Mouse (Mus musculus): Measurements from ENCODE around the gene Fars2. TPM values are rescaled to one million over a fixed set of nuclear protein-coding genes. Genes with fewer than 3 reads are reported as not detected.

Fars2 gene
- polyA plus RNA-seq, 1 experiment from 2014 or later: 35.8 TPM

DNA sequence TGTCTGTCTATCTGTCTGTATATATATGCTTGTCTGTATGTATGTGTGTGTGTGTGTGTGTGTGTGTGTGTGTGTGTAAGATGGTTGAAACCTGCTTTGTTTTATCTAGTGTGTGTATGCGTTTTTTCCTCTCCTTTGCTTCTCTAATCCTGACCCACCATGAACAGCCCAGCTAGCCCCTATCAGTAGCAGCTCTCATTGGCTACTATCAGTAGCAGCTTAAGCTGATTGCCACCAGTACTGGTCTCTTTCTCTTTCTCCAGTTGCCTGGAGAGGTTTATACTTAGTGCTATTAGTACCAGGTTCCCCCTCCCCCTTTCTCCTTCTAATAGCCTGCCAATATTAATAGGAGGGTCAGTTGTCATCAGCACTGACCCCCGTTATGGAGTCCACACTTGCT, 144.1 kb downstream of the Fars2 start:
- DNase-seq (ENCODE audit: low spot score): no peak
- no peaks in the 10 kb centered on the region; the same call in 1 of the 2 replicates for H3K4me1 ChIP-seq
- H3K27ac ChIP-seq: no peak overlapping the region
- peaks cover 11% of the 10 kb centered on the region; the same call in 1 of the 2 replicates for H3K36me3 ChIP-seq
- H3K27me3 ChIP-seq (ENCODE audit: insufficient read depth, poor library complexity, severe bottlenecking): no peaks in the 10 kb centered on the region
- H3K9me3 ChIP-seq: no peaks in the 10 kb centered on the region; the same call in 1 of the 2 replicates
- 73% methylated on average over 2 of the region's 2 CpGs for WGBS
- H3K4me3 ChIP-seq: no peak overlapping the region

DNA sequence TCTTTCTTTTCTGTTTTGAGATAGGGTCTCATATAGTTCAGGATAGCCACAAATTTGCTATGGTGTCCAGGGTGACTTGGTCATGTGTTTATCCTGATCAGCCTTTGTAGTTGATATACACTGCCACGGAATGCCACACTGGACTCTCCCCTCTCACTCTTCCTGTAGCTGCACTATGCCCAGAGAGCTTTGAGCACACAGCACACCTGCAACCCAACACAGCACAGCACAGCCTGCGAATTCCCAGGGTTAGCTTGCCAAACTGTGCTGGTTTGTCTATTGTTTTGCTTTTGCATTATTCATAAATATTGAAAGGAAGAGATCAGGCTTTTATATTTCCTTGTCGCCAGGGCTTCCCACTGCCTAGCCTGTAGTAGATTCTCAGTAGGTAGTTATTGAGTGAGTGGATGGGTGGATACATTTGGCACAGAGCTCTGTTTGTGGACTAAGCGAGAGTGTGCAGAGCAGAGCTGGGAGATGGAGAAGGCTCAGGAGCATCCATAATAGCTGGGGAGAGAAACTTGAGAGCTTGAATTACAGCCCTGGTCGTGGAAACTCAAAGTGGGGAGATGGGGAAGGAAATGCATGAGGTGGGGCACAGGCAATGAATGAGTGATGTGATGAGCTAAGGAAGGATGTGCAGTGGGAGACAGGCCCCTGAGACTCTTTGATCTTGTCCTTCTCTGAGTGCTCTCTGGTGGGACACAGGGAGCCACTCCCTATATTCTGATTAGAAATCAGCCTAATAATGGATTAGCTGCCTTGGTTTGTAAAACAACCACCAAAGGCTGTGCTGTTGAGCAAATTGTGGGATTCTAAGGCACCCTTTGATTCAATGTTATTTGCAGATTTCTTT, 146.3 kb downstream of the Fars2 start:
- Histone ChIP-seq H3K9me3 (no peaks in the 10 kb centered on the region; the same call in 1 of the 2 replicates), H3K4me3 (no peak overlapping the region), H3K27me3 (ENCODE audit: insufficient read depth, poor library complexity, severe bottlenecking) (no peaks in the 10 kb centered on the region), H3K4me1 (no peaks in the 10 kb centered on the region; the same call in 1 of the 2 replicates), H3K36me3 (peaks cover 11% of the 10 kb centered on the region; the same call in 1 of the 2 replicates), H3K27ac (no peak overlapping the region)
- DNase-seq (ENCODE audit: low spot score): no peak
- WGBS: 76% methylated on average over 5 of the region's 5 CpGs

DNA sequence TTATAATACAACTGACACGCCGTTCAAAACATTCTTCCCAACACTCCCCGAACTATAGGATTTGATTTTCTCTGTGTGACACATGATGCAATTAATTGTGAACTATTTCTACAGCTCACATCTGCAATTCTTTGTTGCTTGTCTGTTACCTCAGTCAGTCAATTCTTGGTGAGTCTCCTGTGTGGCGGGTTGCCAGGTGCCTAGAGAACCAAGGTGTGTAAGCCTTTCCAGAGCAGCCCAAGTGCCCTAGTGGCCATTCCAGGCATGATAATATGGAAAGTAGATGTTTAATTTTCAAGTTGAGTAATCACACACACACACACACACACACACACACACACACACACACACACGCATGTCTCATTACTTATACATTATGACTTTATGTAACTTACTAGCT, 147.2 kb downstream of the Fars2 start:
- H3K4me3 ChIP-seq: no peak overlapping the region
- H3K27me3 ChIP-seq (ENCODE audit: insufficient read depth, poor library complexity, severe bottlenecking): no peaks in the 10 kb centered on the region
- no peak overlapping the region for H3K27ac ChIP-seq
- no peaks in the 10 kb centered on the region; the same call in 1 of the 2 replicates for H3K9me3 ChIP-seq
- peaks cover 8% of the 10 kb centered on the region; the same call in 1 of the 2 replicates for H3K36me3 ChIP-seq
- WGBS: 89% methylated on average over 5 of the region's 5 CpGs
- no peak for DNase-seq (ENCODE audit: low spot score)
- no peaks in the 10 kb centered on the region; the same call in 1 of the 2 replicates for H3K4me1 ChIP-seq

DNA sequence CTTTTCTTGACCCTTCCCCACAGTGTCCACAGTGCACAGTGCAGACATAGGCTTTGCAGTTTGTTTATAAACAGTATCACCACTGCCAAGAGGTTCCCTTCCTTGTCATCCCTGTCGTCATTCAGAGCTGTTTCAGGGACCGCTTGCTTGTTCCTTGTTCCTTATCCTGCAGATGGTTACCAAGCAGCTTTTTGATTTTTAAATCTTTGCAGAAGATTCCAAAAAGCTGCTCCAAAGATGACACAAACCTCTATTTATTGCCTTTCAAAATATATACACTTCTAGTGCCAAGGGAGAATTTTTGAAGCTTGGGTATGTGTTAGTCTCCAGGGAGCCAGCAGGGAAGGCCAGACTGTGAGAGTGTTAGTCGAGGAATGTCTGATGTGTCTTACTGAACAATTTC, 148.1 kb downstream of the Fars2 start:
- 68% methylated on average over 3 of the region's 3 CpGs for WGBS
- Histone ChIP-seq H3K27ac (no peak overlapping the region), H3K36me3 (no peaks in the 10 kb centered on the region), H3K4me3 (no peak overlapping the region), H3K4me1 (no peaks in the 10 kb centered on the region; the same call in 1 of the 2 replicates), H3K27me3 (ENCODE audit: insufficient read depth, poor library complexity, severe bottlenecking) (no peaks in the 10 kb centered on the region), H3K9me3 (no peaks in the 10 kb centered on the region)
- DNase-seq (ENCODE audit: low spot score): no peak

DNA sequence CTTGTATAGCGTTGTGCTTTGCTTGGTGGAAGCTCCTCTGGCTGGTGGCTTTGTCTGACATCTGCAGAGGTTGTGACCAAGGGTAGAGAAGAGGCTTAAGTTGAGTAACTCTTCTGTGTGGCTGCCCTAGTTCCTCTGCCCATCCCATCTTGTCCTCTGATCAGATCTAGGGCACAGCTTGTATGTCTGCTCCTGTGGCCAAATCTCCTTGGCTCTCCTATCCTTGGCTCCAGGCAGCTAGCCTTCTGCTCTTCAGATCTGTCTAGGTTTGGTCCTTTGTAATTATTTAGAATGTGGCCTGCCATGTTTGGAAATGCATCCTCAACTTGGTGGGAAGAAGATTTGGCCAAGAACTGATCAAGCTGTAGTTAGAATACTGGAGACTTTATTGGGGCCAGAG, 150.2 kb downstream of the Fars2 start:
- no peaks in the 10 kb centered on the region; the same call in 1 of the 2 replicates for H3K4me1 ChIP-seq
- no peaks in the 10 kb centered on the region for H3K27me3 ChIP-seq (ENCODE audit: insufficient read depth, poor library complexity, severe bottlenecking)
- WGBS: 73% methylated on average over 1 of the region's 1 CpGs
- no peaks in the 10 kb centered on the region for H3K36me3 ChIP-seq
- no peak overlapping the region for H3K4me3 ChIP-seq
- no peaks in the 10 kb centered on the region for H3K9me3 ChIP-seq
- H3K27ac ChIP-seq: no peak overlapping the region
- DNase-seq (ENCODE audit: low spot score): no peak

DNA sequence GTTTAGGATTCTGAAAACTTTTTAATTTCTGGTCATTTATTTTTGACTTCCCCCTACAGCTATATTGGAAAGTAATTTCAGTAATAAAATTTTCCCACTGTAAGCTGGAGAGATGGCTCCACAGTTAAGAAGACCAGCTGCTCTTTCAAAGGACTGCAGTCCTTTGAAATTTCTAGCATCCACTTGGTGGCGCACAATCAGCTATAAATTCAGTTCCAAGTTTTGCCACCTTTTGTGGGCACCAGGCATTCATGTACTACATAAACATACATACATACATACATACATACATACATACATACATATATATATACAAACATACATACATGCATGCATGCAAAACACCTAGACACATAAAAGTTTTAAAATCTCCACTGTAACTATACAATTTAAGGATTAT, 153.7 kb downstream of the Fars2 start:
- DNase-seq (ENCODE audit: low spot score): no peak
- Histone ChIP-seq H3K36me3 (no peaks in the 10 kb centered on the region), H3K4me3 (no peak overlapping the region), H3K27ac (no peak overlapping the region), H3K27me3 (ENCODE audit: insufficient read depth, poor library complexity, severe bottlenecking) (no peaks in the 10 kb centered on the region), H3K4me1 (peaks cover 8% of the 10 kb centered on the region; the same call in 1 of the 2 replicates), H3K9me3 (no peaks in the 10 kb centered on the region)
- 87% methylated on average over 1 of the region's 1 CpGs for WGBS

DNA sequence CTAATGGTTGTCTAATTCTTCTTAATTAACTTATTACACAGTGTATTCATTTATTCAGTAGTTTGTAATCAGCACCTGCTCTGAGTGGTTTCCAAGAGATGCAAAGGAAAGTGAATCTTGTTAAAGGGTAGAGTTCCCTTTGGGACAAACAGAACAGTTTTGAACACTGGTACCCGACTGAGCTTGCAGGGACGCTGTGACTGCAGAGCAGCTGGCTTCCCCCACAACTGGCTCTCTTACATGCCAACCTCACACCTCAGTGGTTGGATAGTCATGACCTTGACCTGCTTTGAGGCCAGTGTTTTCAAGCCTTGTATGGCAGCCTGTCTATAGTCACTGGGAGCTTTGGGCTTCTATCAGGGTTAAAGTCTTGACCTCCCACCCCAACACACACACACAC, 156.3 kb downstream of the Fars2 start:
- no peaks in the 10 kb centered on the region for H3K9me3 ChIP-seq
- no peaks in the 10 kb centered on the region for H3K27me3 ChIP-seq (ENCODE audit: insufficient read depth, poor library complexity, severe bottlenecking)
- DNase-seq (ENCODE audit: low spot score): no peak
- H3K36me3 ChIP-seq: no peaks in the 10 kb centered on the region
- whole genome bisulfite sequencing: 58% methylated on average over 2 of the region's 2 CpGs
- peaks cover 8% of the 10 kb centered on the region; the same call in 1 of the 2 replicates for H3K4me1 ChIP-seq
- H3K27ac ChIP-seq: 0 out of 2 replicates have a peak overlapping the region, but pooled peaks have one; percentile 13
- H3K4me3 ChIP-seq: no peak overlapping the region

DNA sequence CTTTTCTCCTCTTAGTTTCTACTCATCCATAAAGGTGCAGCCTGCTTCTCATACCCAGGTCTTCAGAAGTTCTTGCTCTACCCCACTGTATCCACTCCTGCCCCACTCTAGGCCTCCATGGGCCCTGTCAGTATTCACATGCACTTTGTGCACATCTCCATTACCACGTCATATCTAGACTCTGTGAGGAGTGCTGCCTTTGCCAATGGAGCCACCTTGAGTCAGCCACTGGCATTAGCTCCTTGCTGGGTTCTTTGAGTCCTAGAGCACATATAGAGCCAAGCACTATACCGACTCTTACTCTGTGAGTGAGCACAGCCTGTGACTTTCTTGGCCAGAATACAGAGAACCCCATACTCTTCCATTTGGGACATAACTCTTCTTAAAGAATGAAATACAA, 159.0 kb downstream of the Fars2 start:
- Histone ChIP-seq H3K27ac (no peak overlapping the region), H3K9me3 (no peaks in the 10 kb centered on the region), H3K4me3 (no peak overlapping the region), H3K36me3 (no peaks in the 10 kb centered on the region), H3K4me1 (peaks cover 20% of the 10 kb centered on the region), H3K27me3 (ENCODE audit: insufficient read depth, poor library complexity, severe bottlenecking) (no peaks in the 10 kb centered on the region)
- no peak for DNase-seq (ENCODE audit: low spot score)
- WGBS: 80% methylated on average over 2 of the region's 2 CpGs

DNA sequence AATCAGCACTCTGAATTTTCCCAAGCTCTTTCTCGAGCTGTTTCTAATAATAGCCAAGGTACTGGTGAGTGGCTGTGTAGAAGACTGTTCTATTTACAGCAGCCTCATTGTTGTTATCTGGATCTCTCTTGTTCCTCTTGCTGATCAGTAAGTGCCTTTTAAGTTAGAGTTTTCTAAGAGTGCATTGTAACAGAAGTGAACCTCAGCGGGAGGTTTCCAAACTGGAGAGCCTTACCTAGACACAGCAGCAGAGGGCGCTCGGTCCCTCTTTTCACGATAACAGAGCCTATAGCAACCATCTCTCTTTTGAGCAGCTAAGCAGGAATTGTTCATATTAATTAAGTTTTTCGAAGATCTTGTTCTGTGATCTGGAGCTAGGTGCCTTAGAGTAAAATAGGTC, 164.8 kb downstream of the Fars2 start:
- Histone ChIP-seq H3K27ac (no peak overlapping the region), H3K27me3 (ENCODE audit: insufficient read depth, poor library complexity, severe bottlenecking) (no peaks in the 10 kb centered on the region), H3K9me3 (no peaks in the 10 kb centered on the region), H3K4me1 (peaks cover 23% of the 10 kb centered on the region), H3K36me3 (no peaks in the 10 kb centered on the region), H3K4me3 (no peak overlapping the region)
- DNase-seq (ENCODE audit: low spot score): peak; percentile 90
- 7% methylated on average over 6 of the region's 6 CpGs for WGBS

DNA sequence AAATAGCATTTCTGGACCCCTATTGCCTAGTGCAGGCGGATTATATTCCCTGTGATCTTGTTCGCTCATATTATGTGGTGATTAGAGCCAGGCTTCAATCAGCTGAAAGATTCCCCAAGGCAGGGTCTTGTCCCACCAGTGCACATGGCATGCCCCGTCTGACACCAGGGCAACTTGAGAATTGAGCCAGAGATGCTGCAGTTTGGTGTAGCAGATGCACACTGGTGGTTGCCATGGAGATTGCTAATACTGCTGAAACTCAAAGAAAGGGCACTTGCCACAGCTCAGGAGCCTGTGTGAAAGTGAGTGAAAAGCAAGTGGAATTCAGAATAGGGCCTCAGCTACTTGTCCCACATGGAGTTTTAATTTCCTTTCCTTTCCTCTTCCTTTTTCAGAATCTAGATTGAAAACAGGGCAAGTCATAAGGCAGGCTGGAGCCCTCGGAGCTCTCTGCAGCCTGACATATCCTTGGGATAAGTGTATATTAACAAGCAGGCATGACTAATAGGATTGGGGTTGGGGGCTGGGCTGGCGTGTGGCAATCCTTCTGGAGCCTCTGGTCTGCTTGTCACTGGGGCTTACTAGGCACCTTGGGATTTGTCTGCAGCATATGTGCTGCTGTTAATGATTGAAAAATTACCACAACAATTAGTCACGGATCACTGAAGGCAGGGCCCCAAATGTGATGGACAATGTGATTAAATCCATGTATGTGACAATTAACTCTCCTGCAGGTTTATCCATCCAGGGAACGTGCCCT, 165.8 kb downstream of the Fars2 start:
- no peak for DNase-seq (ENCODE audit: low spot score)

DNA sequence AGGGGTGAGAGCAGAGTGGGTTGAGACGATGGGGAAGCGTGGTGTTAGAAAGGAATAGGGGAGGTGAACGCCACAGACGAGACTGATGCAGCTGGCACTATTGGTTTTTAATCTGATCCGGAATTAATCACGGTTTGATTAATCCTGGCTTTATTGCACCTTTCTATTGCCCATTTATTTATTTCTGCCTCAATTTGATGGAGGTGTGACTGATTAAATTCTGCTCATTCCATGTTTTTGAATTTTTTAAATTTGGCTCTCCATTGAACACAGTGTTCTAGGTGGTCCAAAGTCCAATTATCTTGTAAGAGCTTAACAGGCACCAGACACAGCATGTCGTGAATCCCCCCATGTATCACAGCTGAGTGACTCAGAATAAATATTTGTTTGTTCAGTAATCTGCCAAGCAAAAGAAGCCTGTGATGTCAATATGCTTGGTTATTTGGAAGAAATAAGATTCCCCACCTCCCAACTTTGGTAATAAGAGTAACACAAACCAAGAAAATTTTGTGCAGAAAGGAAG, 166.4 kb downstream of the Fars2 start:
- Histone ChIP-seq H3K4me1 (peaks cover 23% of the 10 kb centered on the region), H3K9me3 (no peaks in the 10 kb centered on the region), H3K27ac (no peak overlapping the region), H3K27me3 (ENCODE audit: insufficient read depth, poor library complexity, severe bottlenecking) (no peaks in the 10 kb centered on the region; the same call in 1 of the 2 replicates), H3K4me3 (no peak overlapping the region), H3K36me3 (no peaks in the 10 kb centered on the region)
- DNase-seq (ENCODE audit: low spot score): no peak
- WGBS: 76% methylated on average over 7 of the region's 7 CpGs

More for the DNA sequence above, 165.8 kb downstream of the Fars2 start:
- H3K36me3 ChIP-seq: no peaks in the 10 kb centered on the region
- peaks cover 23% of the 10 kb centered on the region for H3K4me1 ChIP-seq
- H3K9me3 ChIP-seq: no peaks in the 10 kb centered on the region
- 56% methylated on average over 7 of the region's 7 CpGs for WGBS
- no peaks in the 10 kb centered on the region; the same call in 1 of the 2 replicates for H3K27me3 ChIP-seq (ENCODE audit: insufficient read depth, poor library complexity, severe bottlenecking)
- no peak overlapping the region for H3K4me3 ChIP-seq
- no peak overlapping the region for H3K27ac ChIP-seq

DNA sequence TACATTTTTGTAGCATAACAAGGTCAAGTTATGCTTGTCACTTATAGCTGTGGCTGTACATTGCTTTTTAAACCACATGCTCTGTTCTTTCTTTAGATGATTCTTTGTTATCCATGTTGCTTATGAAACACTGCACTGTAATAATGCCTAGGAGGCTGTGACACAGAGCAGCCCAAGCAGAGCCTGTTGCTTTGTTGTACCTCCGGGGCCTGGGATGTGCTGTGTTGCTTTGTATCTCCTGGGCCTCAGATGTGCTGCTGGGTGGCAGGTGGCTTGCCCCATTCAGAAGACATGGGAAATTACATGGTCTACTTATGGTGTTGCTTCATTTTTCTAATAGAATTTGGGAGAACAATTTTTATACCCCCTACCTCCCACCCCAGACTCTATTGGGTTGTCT, 166.9 kb downstream of the Fars2 start:
- Histone ChIP-seq H3K9me3 (no peaks in the 10 kb centered on the region), H3K27me3 (ENCODE audit: insufficient read depth, poor library complexity, severe bottlenecking) (no peaks in the 10 kb centered on the region; the same call in 1 of the 2 replicates), H3K36me3 (no peaks in the 10 kb centered on the region), H3K27ac (no peak overlapping the region), H3K4me1 (peaks cover 23% of the 10 kb centered on the region), H3K4me3 (no peak overlapping the region)
- WGBS: 84% methylated on average over 1 of the region's 1 CpGs
- no peak for DNase-seq (ENCODE audit: low spot score)

DNA sequence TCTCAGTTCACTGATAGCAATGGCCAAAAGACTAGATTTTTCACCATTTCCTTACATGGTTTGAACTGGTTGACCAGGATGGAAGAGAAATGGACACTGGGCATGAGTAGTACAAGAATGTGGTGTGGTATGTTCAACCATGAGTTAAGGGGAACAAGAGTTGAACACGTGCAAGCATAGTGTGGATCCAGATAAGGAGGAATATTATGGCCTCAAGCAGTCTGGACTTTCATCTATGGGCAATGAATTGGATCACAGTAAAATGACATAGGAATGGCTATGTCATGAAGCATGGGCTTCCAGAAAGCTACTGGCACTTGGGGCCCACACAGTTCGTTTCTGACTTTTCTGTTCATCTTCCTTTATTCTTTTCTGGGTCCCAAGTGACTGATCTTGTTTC, 168.0 kb downstream of the Fars2 start:
- H3K4me3 ChIP-seq: no peak overlapping the region
- DNase-seq (ENCODE audit: low spot score): no peak
- 92% methylated on average over 2 of the region's 2 CpGs for WGBS

More for the DNA sequence above, 168.0 kb downstream of the Fars2 start:
- H3K27ac ChIP-seq: no peak overlapping the region
- peaks cover 15% of the 10 kb centered on the region for H3K4me1 ChIP-seq
- no peaks in the 10 kb centered on the region for H3K9me3 ChIP-seq
- H3K36me3 ChIP-seq: no peaks in the 10 kb centered on the region
- H3K27me3 ChIP-seq (ENCODE audit: insufficient read depth, poor library complexity, severe bottlenecking): no peaks in the 10 kb centered on the region; the same call in 1 of the 2 replicates
